Mouse (Mus musculus) small intestine, adult 2 months (tissue): ENCODE results near the gene Haus6. TPM values are rescaled to one million over a fixed set of nuclear protein-coding genes. Genes with fewer than 3 reads are reported as not detected.

Experiments used
- H3K27ac ChIP-seq: fragments of 200-500 bp; 2 replicates; pipeline ENCODE4 v1.5.1; 2012; ENCODE audit warnings: low read depth, low read length, control low read depth, inconsistent platforms; ENCODE audit not compliant: insufficient read depth
- H3K27me3 ChIP-seq: fragments of 200-500 bp; 2 replicates; pipeline ENCODE4 v1.6.1; 2012; ENCODE audit warnings: mild to moderate bottlenecking, moderate library complexity, low read length, inconsistent platforms; ENCODE audit not compliant: control insufficient read depth, insufficient read depth
- H3K36me3 ChIP-seq: fragments of 200-500 bp; 2 replicates; pipeline ENCODE4 v1.6.1; 2012; ENCODE audit warnings: mild to moderate bottlenecking, low read length, control low read depth, inconsistent platforms; ENCODE audit not compliant: control insufficient read depth, insufficient read depth
- H3K4me1 ChIP-seq: fragments of 200-500 bp; 2 replicates; pipeline ENCODE4 v1.6.1; 2012; ENCODE audit warnings: low read length, inconsistent platforms, mixed read lengths; ENCODE audit not compliant: control insufficient read depth, insufficient read depth, insufficient read length
- H3K4me3 ChIP-seq: fragments of 200-500 bp; 2 replicates; pipeline ENCODE4 v1.5.1; 2012; ENCODE audit warnings: low read depth, mild to moderate bottlenecking, control low read depth, inconsistent platforms, low read length, moderate library complexity
- CTCF ChIP-seq: fragments of 200-500 bp; IDR thresholded peaks from 2 replicates; pipeline ENCODE4 v1.5.1; 2012; ENCODE audit warnings: low read depth, mild to moderate bottlenecking, control low read depth, inconsistent platforms, low read length, moderate library complexity, mixed read lengths; ENCODE audit not compliant: insufficient replicate concordance, insufficient read length; ENCODE audit errors: extremely low read depth
- POLR2A ChIP-seq: fragments of 200-500 bp; IDR thresholded peaks from 2 replicates; pipeline ENCODE4 v1.6.1; 2012; ENCODE audit warnings: low read depth, mild to moderate bottlenecking, control low read depth, inconsistent platforms, low read length, moderate library complexity
- WGBS: fragments of 180-500 bp; shearing (Covaris S2); methylation state at CpG from one replicate; pipeline ENCODE4 v1.1.7; 2018; 5-methylcytosine and 5-hydroxymethylcytosine counted together
- polyA plus RNA-seq: library from polyadenylated mRNA; depleted of rRNA; stranded (reverse); fragments of >200 nt; gene quantifications from 2 replicates; pipeline ENCODE4 v1.2.3, GENCODE M21; 2012; rRNA removed

Haus6 gene
- polyA plus RNA-seq, 1 experiment = 3.4 TPM

- H3K36me3 ChIP-seq = no peaks in the 10 kb centered on the region
- no peaks in the 10 kb centered on the region for H3K27me3 ChIP-seq
- H3K4me3 ChIP-seq = no peak overlapping the region
- TF ChIP-seq CTCF (no peak), POLR2A (no peak)
- WGBS = 86% methylated on average over 3 of the region's 3 CpGs
- no peak overlapping the region for H3K27ac ChIP-seq
- H3K4me1 ChIP-seq = no peaks in the 10 kb centered on the region
These were observed 67.9 kb downstream of the Haus6 start for GRCm38 (mm10) chr4:86543999-86544398.

- TF ChIP-seq CTCF (no peak), POLR2A (no peak)
- H3K36me3 ChIP-seq = no peaks in the 10 kb centered on the region
These were observed 70.3 kb downstream of the Haus6 start for GRCm38 (mm10) chr4:86541573-86541972.

GRCm38 (mm10) chr4:86538936-86539335 lies 72.9 kb downstream of the Haus6 start:
- H3K4me1 ChIP-seq = no peaks in the 10 kb centered on the region
- no peak for TF ChIP-seq CTCF
- TF ChIP-seq POLR2A = no peak
- no peaks in the 10 kb centered on the region for H3K36me3 ChIP-seq
- 86% methylated on average over 5 of the region's 5 CpGs for WGBS
- no peak overlapping the region for H3K27ac ChIP-seq
- no peak overlapping the region for H3K4me3 ChIP-seq
- no peaks in the 10 kb centered on the region for H3K27me3 ChIP-seq

More at GRCm38 (mm10) chr4:86541573-86541972, 70.3 kb downstream of the Haus6 start:
- H3K4me3 ChIP-seq = no peak overlapping the region
- H3K4me1 ChIP-seq = no peaks in the 10 kb centered on the region
- WGBS = 73% methylated on average over 1 of the region's 1 CpGs
- no peaks in the 10 kb centered on the region for H3K27me3 ChIP-seq
- H3K27ac ChIP-seq = no peak overlapping the region

- peak; percentile 11; the same call in 1 of the 2 replicates for TF ChIP-seq CTCF
- no peak for TF ChIP-seq POLR2A
- Histone ChIP-seq H3K36me3 (no peaks in the 10 kb centered on the region), H3K27ac (no peak overlapping the region), H3K27me3 (no peaks in the 10 kb centered on the region), H3K4me1 (no peaks in the 10 kb centered on the region), H3K4me3 (no peak overlapping the region)
- 23% methylated on average over 4 of the region's 4 CpGs for WGBS
These were observed 73.9 kb downstream of the Haus6 start for GRCm38 (mm10) chr4:86537972-86538371.

GRCm38 (mm10) chr4:86534091-86534481 lies 77.8 kb downstream of the Haus6 start:
- WGBS = 68% methylated on average over 5 of the region's 5 CpGs
- no peak overlapping the region for H3K27ac ChIP-seq
- no peaks in the 10 kb centered on the region for H3K4me1 ChIP-seq
- H3K27me3 ChIP-seq = no peaks in the 10 kb centered on the region
- H3K4me3 ChIP-seq = no peak overlapping the region
- TF ChIP-seq POLR2A (no peak), CTCF (no peak)
- H3K36me3 ChIP-seq = no peaks in the 10 kb centered on the region

DNA sequence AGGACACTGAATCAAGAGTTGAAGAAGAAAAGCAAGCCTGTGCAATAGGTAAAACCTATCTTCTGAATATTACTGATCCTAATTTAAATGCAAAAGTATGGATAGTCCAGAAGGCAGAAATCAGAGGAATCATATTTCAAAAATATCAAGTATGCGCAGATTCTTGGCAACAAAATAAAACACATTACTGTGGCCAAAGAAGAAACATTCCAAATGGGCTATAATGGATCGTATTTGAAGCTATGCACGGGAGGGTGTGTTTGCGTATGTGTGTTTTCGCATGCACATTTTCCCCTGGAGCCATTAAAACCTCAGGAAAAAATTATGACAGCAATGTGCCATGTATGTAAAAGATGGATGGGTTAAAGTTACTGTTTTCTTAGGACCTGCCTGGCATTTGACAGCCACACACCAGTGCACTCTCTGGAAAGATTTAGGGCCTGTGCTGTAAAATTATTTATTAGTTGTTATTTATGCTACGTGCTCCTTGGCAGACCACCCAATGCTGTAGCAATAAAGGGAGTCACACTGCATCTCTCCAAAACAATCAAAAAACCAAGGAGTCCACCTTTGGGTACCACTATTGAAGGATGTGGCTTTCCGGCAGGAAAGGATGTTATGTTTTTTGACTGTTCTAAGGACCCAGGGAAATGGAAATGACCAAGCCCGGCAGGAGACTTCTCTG lies 78.3 kb downstream of the Haus6 start:
- no peak overlapping the region for H3K27ac ChIP-seq
- no peaks in the 10 kb centered on the region for H3K36me3 ChIP-seq
- TF ChIP-seq POLR2A (no peak), CTCF (no peak)
- no peaks in the 10 kb centered on the region for H3K27me3 ChIP-seq
- H3K4me1 ChIP-seq = no peaks in the 10 kb centered on the region
- 83% methylated on average over 8 of the region's 8 CpGs for WGBS
- no peak overlapping the region for H3K4me3 ChIP-seq

- TF ChIP-seq POLR2A (no peak), CTCF (no peak)
- no peak overlapping the region for H3K27ac ChIP-seq
- H3K4me3 ChIP-seq = no peak overlapping the region
- no peaks in the 10 kb centered on the region for H3K4me1 ChIP-seq
- no peaks in the 10 kb centered on the region for H3K36me3 ChIP-seq
- 57% methylated on average over 6 of the region's 6 CpGs for WGBS
- no peaks in the 10 kb centered on the region for H3K27me3 ChIP-seq
These were observed 82.7 kb downstream of the Haus6 start for GRCm38 (mm10) chr4:86529161-86529560.

Other genes with a start within 250 kb of the Haus6 start
- not detected in 2 replicates for gene Saxo1, start 53.7 kb downstream of the Haus6 start, polyA plus RNA-seq
- 13.2 and 22.1 TPM in 2 replicates for gene Rraga, start 36.4 kb downstream of the Haus6 start, polyA plus RNA-seq
- 41.0 and 119 TPM in 2 replicates for gene Plin2, start 58.0 kb upstream of the Haus6 start, polyA plus RNA-seq
- gene Dennd4c, start 136.5 kb upstream of the Haus6 start, polyA plus RNA-seq = 2.4 and 4.4 TPM in 2 replicates
- gene Rps6, start 245.4 kb upstream of the Haus6 start, polyA plus RNA-seq = 151 and 167 TPM in 2 replicates